Mouse (Mus musculus) olfactory bulb, adult 2 months (tissue): ENCODE results near the gene Grk4. TPM values are rescaled to one million over a fixed set of nuclear protein-coding genes. Genes with fewer than 3 reads are reported as not detected.

Source experiments
- H3K27ac ChIP-seq: fragments of 200-500 bp; 2 replicates; pipeline ENCODE4 v1.5.1; 2012; ENCODE audit warnings: low read depth, low read length; ENCODE audit not compliant: insufficient read depth
- H3K4me1 ChIP-seq: fragments of 200-500 bp; 2 replicates; pipeline ENCODE4 v1.6.1; 2012; ENCODE audit warnings: low read length; ENCODE audit not compliant: control insufficient read depth, insufficient read depth
- H3K4me3 ChIP-seq: fragments of 200-500 bp; 2 replicates; pipeline ENCODE4 v1.5.1; 2012; ENCODE audit warnings: mild to moderate bottlenecking, low read depth, low read length, moderate library complexity; ENCODE audit not compliant: insufficient read depth
- CTCF ChIP-seq: fragments of 200-500 bp; IDR thresholded peaks from 2 replicates; pipeline ENCODE4 v1.5.1; 2012; ENCODE audit warnings: low read depth, mild to moderate bottlenecking, low read length, moderate library complexity; ENCODE audit not compliant: insufficient read depth
- POLR2A ChIP-seq: fragments of 200-500 bp; IDR thresholded peaks from 2 replicates; pipeline ENCODE4 v1.6.1; 2012; ENCODE audit warnings: mild to moderate bottlenecking, low read depth, low read length, moderate library complexity; ENCODE audit not compliant: insufficient read depth
- WGBS: fragments of 180-500 bp; shearing (Covaris S2); methylation state at CpG from one replicate; pipeline ENCODE4 v1.1.7; 2018; 5-methylcytosine and 5-hydroxymethylcytosine counted together
- polyA plus RNA-seq: library from polyadenylated mRNA; stranded (reverse); fragments of >200 nt; gene quantifications from 2 replicates; pipeline ENCODE4 v1.2.4, GENCODE M21; 2012; ENCODE audit warnings: low replicate concordance; ENCODE audit not compliant: missing spikeins, insufficient read depth, insufficient read length

Grk4 gene
- polyA plus RNA-seq, 1 experiment = not detected

- no peak overlapping the region for H3K4me3 ChIP-seq
- H3K27ac ChIP-seq = no peak overlapping the region
- TF ChIP-seq CTCF (no peak), POLR2A (no peak)
- no peaks in the 10 kb centered on the region for H3K4me1 ChIP-seq
- 97% methylated on average over 5 of the region's 5 CpGs for WGBS
These were observed 140.2 kb downstream of the Grk4 start for GRCm38 (mm10) chr5:34800292-34800953.

Other genes starting within 250 kb of the Grk4 start
- gene Tnip2, start 146.4 kb upstream of the Grk4 start, polyA plus RNA-seq = not detected in 2 replicates
- not detected in 2 replicates for gene Sh3bp2, start 134.5 kb upstream of the Grk4 start, polyA plus RNA-seq
- gene Add1, start 86.7 kb upstream of the Grk4 start, polyA plus RNA-seq = 584 and 674 TPM in 2 replicates
- not detected in 2 replicates for gene Mfsd10, start 23.2 kb upstream of the Grk4 start, polyA plus RNA-seq
- not detected in 2 replicates for gene Nop14, start 231 bp upstream of the Grk4 start, polyA plus RNA-seq
- 45.7 TPM in 1 of 2 replicates, not detected in the other for gene Htt, start 101.4 kb downstream of the Grk4 start, polyA plus RNA-seq
- not detected in 2 replicates for gene Msantd1, start 247.6 kb downstream of the Grk4 start, polyA plus RNA-seq